Mouse (Mus musculus) spleen, adult 12 weeks (tissue): ENCODE measurements around the gene Gcnt7.

ENCODE experiments used
- DNase-seq: peaks from one replicate; pipeline ENCODE4 v3.0.0; 2022; ENCODE audit warnings: low spot score

Gcnt7 gene

GRCm38 (mm10) chr2:172460647-172461046 is 2.3 kb upstream of the Gcnt7 start:
- DNase-seq: no peak

GRCm38 (mm10) chr2:172452458-172452857 is 5.9 kb downstream of the Gcnt7 start:
- DNase-seq: no peak

GRCm38 (mm10) chr2:172452031-172452430 is 6.4 kb downstream of the Gcnt7 start:
- no peak for DNase-seq

- DNase-seq: no peak
Observed at GRCm38 (mm10) chr2:172450640-172451039, 7.8 kb downstream of the Gcnt7 start.

- no peak for DNase-seq
Observed at GRCm38 (mm10) chr2:172448329-172448728, 10.1 kb downstream of the Gcnt7 start.

- DNase-seq: no peak
Observed at GRCm38 (mm10) chr2:172447317-172447716, 11.1 kb downstream of the Gcnt7 start.

- DNase-seq: no peak
Observed at GRCm38 (mm10) chr2:172445617-172446016, 12.8 kb downstream of the Gcnt7 start.

- DNase-seq: peak; percentile 34
Observed at GRCm38 (mm10) chr2:172441176-172441575, 17.2 kb downstream of the Gcnt7 start.

GRCm38 (mm10) chr2:172440640-172441005 is 17.8 kb downstream of the Gcnt7 start:
- no peak for DNase-seq

- peak; percentile 97 for DNase-seq
Observed at GRCm38 (mm10) chr2:172439843-172440639, 18.4 kb downstream of the Gcnt7 start, which contains the start of gene Rtf2. TSS of gene Rtf2 (plus strand) at chr2:172440556.

GRCm38 (mm10) chr2:172437371-172437952 is 20.9 kb downstream of the Gcnt7 start:
- no peak for DNase-seq

- peak; percentile 23 for DNase-seq
Observed at GRCm38 (mm10) chr2:172433746-172434145, 24.6 kb downstream of the Gcnt7 start.

GRCm38 (mm10) chr2:172430609-172431008 is 27.8 kb downstream of the Gcnt7 start:
- DNase-seq: no peak

- DNase-seq: no peak
Observed at GRCm38 (mm10) chr2:172418208-172418607, 40.2 kb downstream of the Gcnt7 start.

GRCm38 (mm10) chr2:172416876-172417275 is 41.5 kb downstream of the Gcnt7 start:
- no peak for DNase-seq

GRCm38 (mm10) chr2:172416218-172416617 is 42.2 kb downstream of the Gcnt7 start:
- no peak for DNase-seq

GRCm38 (mm10) chr2:172413894-172414293 is 44.5 kb downstream of the Gcnt7 start:
- no peak for DNase-seq

- DNase-seq: no peak
Observed at GRCm38 (mm10) chr2:172413273-172413672, 45.1 kb downstream of the Gcnt7 start.

- no peak for DNase-seq
Observed at GRCm38 (mm10) chr2:172412454-172412853, 45.9 kb downstream of the Gcnt7 start.

GRCm38 (mm10) chr2:172411091-172411490 is 47.3 kb downstream of the Gcnt7 start:
- no peak for DNase-seq

GRCm38 (mm10) chr2:172410686-172411085 is 47.7 kb downstream of the Gcnt7 start:
- no peak for DNase-seq

GRCm38 (mm10) chr2:172407499-172407898 is 50.9 kb downstream of the Gcnt7 start:
- DNase-seq: no peak

GRCm38 (mm10) chr2:172406173-172406572 is 52.2 kb downstream of the Gcnt7 start:
- DNase-seq: no peak

- DNase-seq: no peak
Observed at GRCm38 (mm10) chr2:172405011-172405410, 53.4 kb downstream of the Gcnt7 start.
